Mouse (Mus musculus): ENCODE results near the gene Fam124a.
"Not testable (repeated sequence)": the region's sequence is repeated elsewhere in the genome, so short reads cannot be mapped to it uniquely, and the experiment has no call there.

Fam124a gene

DNA sequence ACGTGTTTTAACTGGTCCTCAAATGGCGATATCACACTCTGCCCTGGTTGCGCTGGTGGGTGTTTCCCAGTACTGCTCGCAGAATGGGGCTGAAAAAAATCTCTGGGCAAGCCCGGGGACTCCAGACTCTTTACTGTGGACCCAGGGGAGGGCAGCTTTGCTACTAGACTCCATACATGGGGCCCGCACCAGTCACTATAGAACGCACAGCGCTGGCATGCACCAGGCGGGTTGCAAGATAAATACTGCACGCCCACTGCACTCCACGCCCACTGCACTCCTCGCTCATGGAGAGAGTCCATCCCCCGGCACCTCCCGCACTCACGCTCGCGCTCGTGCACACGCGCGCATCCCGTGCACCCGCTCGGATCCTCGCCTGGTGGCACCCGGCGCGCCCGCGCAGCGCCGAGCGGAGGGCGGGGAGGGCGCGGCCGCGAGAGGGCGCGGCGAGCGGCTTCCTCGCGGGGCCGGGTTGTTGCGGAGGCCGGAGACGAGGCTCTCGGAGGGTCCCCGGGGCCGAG is at the start of gene Fam124a:
TSS of gene Fam124a (plus strand) at position 429 of the 521 bp plus-strand sequence.
- DNase-seq (ENCODE audit: low read depth) = peak; percentile 54

DNA sequence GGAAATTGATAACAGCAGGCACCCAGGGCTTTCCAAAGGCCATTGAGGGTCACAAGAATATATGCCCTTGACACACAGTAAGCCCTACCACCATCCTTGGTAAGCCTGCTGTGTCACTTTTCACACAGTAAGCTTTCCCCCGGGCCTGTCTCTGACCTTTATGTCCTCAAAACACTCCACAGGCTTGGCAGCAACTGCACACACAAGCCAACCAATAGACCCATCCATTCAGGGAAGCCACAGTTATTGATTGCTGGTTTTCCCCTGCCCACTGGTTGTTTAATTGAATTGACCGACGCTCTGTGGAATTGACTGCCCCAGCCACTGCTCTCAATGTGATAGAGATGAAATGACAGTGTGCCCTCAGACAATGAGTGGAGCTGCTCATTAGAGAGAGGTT is 49.3 kb upstream of the Fam124a start:
- DNase-seq (ENCODE audit: low read depth) = no peak

DNA sequence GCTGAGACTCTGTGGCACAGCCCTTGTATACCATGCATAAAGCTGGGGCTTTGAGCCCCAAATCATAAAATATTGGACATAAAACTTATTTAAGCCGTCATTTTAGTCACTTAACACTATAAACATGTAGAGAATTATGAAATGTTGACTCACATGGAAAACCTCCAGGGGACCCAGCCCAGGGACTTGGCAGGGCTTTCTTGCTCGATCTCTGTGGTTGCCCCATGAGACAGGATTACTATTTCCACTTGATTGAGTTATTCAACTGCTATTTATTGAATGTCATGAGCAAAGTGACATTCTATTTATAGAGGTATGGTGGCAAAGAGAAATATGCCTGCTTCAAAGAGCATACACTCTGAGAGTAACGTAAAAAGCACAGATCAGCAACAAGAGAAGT is 46.2 kb upstream of the Fam124a start:
- no peak for DNase-seq (ENCODE audit: low read depth)

DNA sequence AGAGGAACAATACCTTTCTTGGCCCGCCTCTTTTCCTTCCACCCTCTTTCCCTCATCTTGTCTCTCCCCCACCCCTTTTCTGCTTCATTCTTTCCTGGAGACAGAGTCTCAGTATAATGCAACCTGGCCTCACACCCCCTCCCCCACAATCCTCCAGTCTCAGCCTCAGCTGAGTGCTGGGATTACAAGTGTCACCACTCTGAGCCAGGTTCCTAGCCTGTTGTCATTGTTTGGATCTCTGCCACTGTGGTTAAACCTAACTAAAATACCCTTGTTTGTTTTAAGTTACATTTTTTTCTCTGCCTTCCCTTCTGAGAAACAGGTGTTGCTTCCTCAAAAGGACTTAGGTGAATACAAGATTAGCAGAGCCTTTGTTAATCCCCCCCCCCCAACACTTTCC is 42.7 kb upstream of the Fam124a start:
- DNase-seq (ENCODE audit: low read depth) = no peak

DNA sequence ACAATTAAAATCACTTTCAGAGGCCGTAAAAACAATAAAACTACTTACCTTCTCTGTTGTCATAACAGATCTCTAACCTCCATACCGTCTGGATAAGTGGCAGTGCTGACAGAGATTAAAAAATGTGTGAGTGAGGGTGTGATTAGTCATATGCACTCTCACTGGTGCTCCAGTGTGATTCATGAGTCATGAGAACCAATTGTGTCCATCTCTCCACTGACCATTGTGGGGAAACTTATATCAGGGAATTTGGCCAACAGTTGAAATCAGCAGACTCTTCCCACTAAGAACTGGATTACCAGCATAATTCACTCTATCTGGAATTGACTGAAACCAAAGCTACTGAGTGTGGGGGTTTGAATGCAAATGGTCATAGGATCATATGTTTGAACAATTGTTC is 24.6 kb upstream of the Fam124a start:
- no peak for DNase-seq (ENCODE audit: low read depth)

DNA sequence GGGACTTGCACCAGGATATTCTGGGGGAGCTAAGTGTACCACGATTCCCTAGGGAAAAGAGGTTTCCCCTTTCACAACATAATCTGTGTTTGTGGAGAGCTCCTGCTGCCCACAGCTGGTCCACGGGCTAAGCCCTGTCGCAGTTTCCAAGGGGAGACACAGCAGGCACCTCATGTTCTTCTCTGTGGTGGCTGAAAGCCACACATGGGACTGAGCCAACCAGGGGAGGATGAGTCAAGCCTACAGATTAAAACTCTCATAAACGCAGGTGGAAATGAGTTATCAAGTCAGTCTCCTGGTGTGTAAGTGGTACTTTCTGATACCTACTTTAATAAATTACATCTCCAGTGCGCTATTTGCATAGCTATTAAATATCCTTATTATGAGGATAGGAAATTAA is 19.4 kb upstream of the Fam124a start:
- no peak for DNase-seq (ENCODE audit: low read depth)

DNA sequence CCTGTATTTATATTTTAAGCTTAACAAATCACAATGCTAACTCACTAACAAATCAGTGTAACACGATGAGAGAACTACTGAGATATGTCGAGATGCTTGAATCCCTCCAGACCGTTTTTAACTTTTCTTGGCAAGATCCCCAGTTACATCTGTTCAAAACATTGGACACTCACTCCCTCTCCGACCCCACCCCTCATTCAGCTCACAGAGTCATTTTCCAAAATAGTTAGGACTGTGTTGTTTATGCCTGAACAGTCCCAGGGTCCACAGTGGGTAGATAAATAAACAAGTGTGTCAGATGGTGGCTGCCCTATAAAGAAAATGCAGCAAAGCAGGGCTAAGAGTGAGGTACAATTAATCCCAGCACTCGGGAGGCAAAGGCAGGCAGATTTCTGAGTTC is 18.5 kb upstream of the Fam124a start:
- no peak for DNase-seq (ENCODE audit: low read depth)

DNA sequence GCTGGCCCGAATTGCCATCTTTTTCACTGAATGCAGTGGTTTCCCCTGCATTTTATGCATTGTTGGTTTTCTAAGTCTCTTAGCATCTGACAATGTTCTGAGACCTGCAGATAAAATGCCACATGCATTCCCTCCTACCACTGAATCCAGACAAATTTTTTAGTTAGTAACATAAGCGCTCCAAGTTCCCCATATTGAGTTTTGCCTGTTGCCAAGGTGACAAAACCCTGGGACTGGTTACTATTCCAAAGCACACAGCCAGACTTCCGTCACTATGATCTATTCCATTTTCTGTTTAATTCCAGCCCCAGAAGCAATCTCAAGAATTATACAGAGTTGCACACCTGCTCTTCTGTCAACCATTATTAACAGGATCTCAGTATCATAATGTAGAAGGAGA is 15.7 kb upstream of the Fam124a start:
- DNase-seq (ENCODE audit: low read depth) = no peak

DNA sequence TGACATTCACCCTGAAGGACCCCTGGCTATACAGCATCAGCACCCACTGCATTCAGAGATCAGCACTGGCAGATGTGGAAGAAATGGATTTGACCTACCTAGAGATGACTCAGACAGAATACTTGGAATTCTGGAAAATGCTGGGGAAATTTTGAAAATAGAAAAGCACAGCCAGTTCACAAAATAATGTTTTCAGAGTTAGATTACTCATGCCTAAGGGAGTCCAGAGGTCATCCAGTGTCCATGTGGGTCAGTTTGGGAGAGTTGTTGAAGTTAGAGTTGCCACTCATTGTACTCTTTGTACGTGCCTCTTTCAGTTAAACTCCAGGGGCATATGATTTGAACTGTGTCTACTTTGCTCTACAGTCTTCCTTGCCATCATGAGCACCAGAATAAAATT is 13.8 kb upstream of the Fam124a start:
- DNase-seq (ENCODE audit: low read depth) = no peak

DNA sequence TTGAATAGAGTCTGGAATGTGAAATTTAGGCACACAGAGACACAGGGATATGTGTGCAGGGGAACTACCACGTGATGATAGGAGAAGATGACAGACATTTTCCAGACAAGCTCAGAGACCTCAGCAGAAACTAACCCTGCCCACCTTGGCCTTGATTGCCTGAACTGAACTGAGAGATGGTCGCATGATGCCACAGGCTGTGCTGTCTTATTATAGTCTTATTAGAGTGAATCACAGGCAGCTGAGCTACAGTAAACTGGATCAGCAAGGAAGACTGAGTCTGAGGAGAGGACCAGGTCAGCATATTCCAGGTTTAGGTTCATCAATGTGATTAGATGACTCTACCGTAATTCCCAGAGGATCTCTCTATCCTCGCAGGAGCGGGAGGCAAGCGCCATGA is 9.2 kb upstream of the Fam124a start:
- DNase-seq (ENCODE audit: low read depth) = no peak

DNA sequence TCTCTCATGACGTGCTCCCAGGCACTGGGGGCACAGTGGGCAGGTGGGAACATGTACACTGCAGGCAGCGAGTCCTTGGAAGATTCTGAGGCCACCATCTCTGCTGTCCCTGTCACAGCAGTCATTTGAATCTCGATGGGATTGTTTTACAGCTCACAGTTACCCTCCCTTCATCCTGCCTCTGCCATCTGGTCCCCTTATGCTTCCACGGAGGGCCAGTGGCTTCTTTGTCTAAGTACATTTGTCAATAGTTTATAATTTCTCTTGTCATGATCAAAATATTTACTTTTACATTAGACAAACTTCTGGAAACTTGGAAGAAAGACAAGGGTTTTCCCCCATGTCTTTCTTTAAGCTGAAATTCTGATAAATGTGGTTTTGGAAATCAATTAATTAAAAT is 8.8 kb upstream of the Fam124a start:
- no peak for DNase-seq (ENCODE audit: low read depth)

DNA sequence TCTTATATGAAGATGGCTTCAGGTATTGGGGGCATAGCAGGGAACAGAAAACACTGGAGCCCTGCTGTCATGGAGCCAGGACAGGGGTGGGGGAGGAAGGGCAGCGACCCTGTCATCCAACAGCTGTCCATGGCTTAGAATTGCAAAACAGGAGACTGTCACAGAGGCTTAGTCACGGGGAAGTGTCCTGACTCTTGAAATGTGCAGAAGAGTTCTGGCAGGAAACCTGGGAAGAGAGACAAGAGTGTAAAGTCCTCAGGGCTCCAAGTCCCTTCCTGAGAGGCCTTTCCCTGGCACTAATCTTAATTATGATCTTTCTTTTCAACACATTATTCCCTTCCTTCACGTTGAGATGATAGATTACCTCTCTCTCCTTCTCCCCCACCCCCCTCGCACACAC is 5.4 kb upstream of the Fam124a start:
- no peak for DNase-seq (ENCODE audit: low read depth)

DNA sequence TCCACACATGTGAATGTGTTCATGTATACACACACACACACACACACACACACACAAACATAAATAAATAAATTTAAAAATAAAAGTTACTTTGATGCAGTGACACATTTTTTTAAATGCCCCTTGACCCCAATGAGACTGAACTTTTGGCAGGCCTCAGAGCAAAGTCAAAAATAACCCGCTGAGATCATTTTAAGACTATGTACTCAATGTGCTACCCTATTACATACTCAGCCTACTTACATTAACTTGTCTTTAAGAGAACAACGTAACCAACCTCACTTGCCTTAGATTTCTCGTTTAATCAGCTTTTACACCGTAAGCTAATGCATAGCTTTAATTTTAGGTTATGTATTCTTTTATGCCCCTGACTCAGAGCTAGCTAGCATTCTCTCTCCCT is 2.8 kb upstream of the Fam124a start:
- DNase-seq (ENCODE audit: low read depth) = no peak

DNA sequence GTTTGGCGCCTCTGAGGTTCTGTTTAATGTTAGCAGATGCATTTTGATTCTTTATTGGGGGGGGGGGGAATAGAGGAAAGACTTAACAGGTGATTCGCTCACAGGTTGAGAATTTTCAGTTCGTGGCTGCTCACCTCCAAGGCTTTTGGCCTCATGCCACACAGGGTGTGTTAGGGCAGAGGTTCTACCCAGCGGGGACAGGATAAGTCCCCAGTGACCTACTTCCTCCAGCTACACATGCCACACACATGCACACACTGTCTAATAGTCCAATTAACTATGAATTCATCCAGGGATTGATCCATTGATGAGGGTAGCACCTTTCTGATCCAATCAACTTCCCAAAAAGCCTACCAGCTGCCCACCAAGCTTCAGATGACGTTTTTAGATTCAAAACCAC is 1.8 kb upstream of the Fam124a start:
- DNase-seq (ENCODE audit: low read depth) = no peak

DNA sequence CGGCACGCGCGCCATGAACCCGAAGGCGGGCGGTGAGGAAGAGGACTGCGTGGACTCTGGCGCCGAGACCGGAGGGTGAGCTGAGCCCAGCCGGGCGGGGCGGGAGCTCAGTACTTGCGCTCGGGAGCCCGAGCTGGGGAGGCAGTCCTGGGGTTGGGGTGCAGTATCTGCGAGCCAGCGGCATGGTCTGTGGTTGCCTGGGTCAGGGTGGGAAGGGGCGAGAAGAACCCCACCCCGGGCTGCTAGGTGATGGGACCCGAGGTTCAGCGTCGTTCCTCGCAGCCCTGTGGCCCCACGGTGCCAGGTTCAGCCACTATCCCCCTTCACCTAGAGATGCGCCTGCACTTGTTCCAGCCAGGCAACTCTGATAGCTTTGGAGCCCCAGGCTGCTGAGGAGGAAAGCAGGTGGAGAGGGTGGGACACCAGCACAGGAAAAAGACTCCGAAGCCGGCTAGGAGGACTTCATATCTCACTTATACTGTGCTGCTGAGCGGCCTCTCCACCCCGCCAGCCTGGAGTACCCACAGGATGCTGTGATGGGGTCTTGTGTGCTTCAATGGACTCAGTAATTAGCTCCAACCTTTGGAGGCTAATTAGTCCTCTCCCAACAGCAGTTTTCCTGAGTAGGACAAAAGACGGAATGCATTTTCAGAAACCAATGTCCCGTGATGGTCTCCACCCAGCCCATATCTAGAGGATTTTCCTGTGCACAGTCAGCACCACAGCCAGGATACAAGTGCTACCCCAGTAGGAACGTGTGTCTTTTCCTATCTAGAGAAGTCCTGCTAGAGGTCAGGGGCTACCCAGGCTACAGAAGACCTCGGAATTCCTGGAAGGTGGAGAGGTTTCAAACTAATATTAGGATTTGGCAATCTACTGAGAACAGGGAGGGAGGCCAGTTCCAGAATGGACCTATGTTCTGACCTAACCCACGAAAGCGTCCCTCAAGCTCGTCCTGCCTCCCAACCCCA is 588 bp downstream of the Fam124a start:
- DNase-seq (ENCODE audit: low read depth) = no peak

DNA sequence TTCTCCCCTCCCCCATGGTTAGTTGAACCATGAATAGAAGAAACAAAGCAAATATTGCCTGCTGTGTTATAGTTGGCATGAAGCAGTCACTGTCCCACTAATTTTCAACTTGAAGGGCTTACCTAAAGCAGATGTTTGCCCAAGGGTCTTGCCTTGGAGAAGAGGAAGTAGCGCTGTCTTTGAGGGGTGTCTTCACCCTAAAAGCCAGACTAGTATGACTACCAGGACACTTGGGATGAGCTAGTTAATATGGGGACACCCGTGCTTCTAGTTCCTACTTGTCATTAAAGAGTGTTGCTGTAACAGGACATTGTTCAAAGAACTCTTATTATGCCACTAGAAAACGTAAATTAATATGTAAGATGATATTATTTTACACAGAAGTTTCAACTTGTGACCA is 1.6 kb downstream of the Fam124a start:
- no peak for DNase-seq (ENCODE audit: low read depth)

DNA sequence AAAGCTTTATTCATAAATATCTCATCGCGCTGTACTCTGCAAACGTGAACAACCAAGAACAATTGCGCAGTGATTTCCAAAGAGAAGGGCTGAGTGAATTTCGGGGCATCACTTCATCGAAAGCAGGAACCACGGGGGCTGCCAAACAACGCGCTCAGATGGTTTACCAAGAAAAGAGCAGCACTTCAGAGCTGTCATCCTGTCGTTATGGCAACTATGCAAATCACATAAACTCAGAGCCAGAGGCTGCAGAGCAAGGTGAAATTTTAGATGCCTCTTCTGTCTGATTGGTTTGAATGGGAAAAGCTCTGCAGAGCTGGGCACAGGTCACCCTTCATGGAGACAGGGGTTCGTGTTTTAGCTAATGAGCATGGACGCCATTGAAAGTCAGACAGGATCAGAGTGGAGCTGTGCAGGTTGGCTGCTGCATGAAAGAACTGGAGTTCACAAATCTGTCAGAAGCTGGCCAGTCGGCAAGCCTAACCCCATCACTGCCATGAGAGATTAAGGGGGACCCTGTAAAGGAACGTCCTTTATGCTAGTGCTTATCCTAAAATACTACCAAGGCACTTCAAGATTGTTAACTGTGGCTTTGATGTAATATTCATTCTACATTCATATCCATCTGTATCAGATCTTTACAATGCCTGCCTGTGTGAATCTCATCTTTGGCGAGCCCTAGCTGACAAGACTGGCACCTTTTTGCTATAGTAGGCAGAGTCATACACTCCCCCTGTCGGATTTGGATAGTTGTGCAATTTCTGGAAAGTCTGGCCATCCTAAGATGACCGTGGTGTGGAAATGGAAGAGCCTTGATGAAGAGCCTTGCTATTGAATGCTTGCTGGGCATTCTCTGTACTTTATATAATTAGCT is 6.6 kb downstream of the Fam124a start:
- no peak for DNase-seq (ENCODE audit: low read depth)

DNA sequence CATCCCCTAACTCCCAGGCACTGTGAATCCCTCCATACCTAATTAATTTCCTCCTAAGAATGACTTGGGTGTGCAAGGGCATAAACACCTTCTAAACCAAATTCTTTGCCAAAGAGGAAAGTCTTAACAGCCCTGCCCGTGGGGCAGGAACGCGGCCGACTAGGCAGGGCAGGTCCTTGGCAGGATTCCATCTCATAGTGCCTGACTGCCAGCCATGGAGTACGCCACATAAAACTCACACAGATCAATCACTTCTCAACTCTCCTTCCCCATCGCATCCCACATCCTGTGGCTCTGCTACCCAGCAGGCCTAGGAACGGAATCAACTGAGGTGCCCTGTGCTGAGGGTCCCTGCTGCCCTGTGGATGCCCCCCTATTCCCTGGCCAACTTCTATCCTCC is 8.1 kb downstream of the Fam124a start:
- DNase-seq (ENCODE audit: low read depth) = no peak

DNA sequence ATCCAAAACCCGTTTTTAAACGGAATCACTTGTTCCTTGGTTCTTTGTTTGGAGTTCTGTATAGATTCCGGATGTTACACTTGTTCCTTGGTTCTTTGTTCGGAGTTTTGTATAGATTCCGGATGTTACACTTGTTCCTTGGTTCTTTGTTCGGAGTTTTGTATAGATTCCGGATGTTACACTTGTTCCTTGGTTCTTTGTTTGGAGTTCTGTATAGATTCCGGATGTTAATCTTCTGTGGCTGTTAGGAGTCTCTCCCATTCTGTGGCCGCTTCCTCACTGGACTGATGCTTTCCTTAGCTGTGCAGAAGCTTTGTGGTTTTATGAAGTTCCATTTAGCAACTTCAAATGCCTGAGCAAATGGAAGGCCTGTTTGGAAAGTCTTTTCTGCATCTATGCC is 11.3 kb downstream of the Fam124a start, which contains the start of gene Gm4131:
TSS of gene Gm4131 (minus strand) at position 101 of the 400 bp plus-strand sequence.
- DNase-seq (ENCODE audit: low read depth) = not testable (repeated sequence)

DNA sequence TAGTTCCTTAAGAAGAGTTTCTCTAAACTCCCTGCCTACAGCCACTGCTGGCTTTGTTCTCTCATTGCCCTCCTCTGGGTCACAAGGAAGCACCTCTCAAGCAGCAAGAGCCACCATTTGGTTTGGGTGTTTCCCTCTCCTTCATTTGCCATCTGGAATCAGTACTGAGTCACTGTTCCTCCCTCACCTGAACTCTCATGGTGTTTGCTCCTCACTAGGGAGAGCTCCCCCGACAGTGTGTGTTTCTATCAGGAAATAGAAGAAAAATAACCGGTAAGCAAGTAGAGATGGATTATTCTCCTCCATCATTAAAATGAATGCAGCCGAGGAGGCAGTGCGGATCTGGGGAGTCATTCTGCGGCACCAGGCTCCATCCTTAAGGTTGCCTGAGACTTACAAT is 13.9 kb downstream of the Fam124a start:
- no peak for DNase-seq (ENCODE audit: low read depth)

DNA sequence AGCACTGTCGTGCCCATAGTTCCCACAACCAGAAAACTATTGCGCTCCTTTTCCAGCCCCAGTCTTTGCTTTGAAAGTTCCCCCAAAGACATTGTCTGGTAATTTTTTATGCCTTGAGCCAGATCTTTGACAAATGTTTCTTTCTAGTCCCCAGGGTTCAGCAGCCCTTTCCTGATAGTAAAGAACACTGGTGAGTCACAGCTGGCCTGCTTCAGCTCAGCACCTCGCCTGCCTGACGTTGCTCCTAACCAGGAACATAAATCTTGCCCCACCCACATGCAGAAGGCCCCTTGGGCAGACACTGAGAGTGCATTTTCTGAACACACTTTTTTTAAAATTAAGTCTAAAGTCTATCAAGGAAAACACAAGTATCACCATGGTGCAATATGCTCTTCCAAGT is 14.8 kb downstream of the Fam124a start:
- DNase-seq (ENCODE audit: low read depth) = no peak

DNA sequence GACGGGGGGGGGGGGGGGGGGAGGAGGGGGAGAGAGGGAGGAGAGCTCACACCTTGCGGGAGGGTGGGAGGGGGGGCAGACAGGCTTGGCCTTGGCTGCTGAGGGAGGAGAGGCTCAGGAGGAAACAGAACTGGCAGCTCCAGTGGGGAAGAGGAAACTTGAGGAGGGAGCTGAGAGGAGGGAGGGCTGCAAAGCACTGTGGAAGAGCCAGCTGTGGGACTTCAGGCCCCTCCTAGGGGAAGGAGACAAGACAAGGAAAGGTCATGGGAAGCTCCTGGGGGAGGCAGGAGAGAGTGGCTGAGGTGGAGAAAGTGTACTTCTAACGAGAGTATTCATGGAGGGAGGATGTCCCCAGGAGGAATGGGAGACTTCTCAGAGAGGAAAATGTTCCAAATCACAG is 17.9 kb downstream of the Fam124a start:
- no peak for DNase-seq (ENCODE audit: low read depth)

DNA sequence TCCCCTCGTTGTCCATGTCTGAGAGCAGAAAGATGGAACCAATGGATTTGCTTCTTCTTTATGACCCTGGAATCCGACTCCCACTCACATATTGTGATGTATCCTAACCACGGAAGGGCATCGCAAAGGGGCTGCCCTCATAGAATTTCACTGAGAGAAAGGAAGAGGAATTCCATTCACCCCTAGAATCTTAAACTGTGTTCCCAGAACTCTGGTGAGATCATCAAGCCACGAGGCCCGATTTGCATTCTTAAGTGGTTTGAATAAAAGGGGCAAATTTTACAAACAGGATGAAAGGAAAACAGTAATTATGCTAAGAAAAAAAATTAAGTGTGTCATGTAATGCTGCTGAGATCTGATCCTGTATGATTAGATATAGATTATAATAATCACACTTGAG is 19.4 kb downstream of the Fam124a start:
- DNase-seq (ENCODE audit: low read depth) = no peak
